Mouse (Mus musculus) testis, adult 2 months (tissue): ENCODE results near the gene Nfkbiz. TPM values are rescaled to one million over a fixed set of nuclear protein-coding genes. Genes with fewer than 3 reads are reported as not detected.

Source experiments
- H3K27ac ChIP-seq: fragments of 200-500 bp; 2 replicates; pipeline ENCODE4 v1.5.1; 2012; ENCODE audit warnings: low read depth, low read length; ENCODE audit not compliant: control insufficient read depth, insufficient read depth
- H3K27me3 ChIP-seq: fragments of 200-500 bp; 2 replicates; pipeline ENCODE4 v1.6.1; 2012; ENCODE audit warnings: mild to moderate bottlenecking, low read length, moderate library complexity; ENCODE audit not compliant: control insufficient read depth, insufficient read depth
- H3K36me3 ChIP-seq: fragments of 200-500 bp; 2 replicates; pipeline ENCODE4 v1.6.1; 2012; ENCODE audit warnings: mild to moderate bottlenecking, low read length; ENCODE audit not compliant: control insufficient read depth, insufficient read depth
- H3K4me1 ChIP-seq: fragments of 200-500 bp; 2 replicates; pipeline ENCODE4 v1.6.1; 2012; ENCODE audit warnings: low read length; ENCODE audit not compliant: control insufficient read depth, insufficient read depth
- H3K4me3 ChIP-seq: fragments of 200-500 bp; 2 replicates; pipeline ENCODE4 v1.5.1; 2012; ENCODE audit warnings: low read depth, mild to moderate bottlenecking, low read length, moderate library complexity, mixed read lengths; ENCODE audit not compliant: control insufficient read depth
- CTCF ChIP-seq: fragments of 200-500 bp; IDR thresholded peaks from 2 replicates; pipeline ENCODE4 v1.5.1; 2012; ENCODE audit warnings: low read depth, mild to moderate bottlenecking, inconsistent platforms, low read length, moderate library complexity; ENCODE audit not compliant: control insufficient read depth, insufficient read depth, insufficient replicate concordance
- POLR2A ChIP-seq: fragments of 200-500 bp; IDR thresholded peaks from 2 replicates; pipeline ENCODE4 v1.6.1; 2012; ENCODE audit warnings: low read depth, mild to moderate bottlenecking, inconsistent platforms, low read length, moderate library complexity; ENCODE audit not compliant: control insufficient read depth
- polyA plus RNA-seq: library from polyadenylated mRNA; depleted of rRNA; stranded (reverse); fragments of >200 nt; gene quantifications from 2 replicates; pipeline ENCODE4 v1.2.3, GENCODE M21; 2012

The Nfkbiz gene
- polyA plus RNA-seq, 1 experiment: 4.5 TPM

GRCm38 (mm10) chr16:55814686-55815085, 24.0 kb downstream of the Nfkbiz start:
- no peaks in the 10 kb centered on the region for H3K36me3 ChIP-seq
- no peaks in the 10 kb centered on the region for H3K27me3 ChIP-seq
- H3K27ac ChIP-seq: no peak overlapping the region
- TF ChIP-seq POLR2A (no peak), CTCF (no peak)
- H3K4me1 ChIP-seq: peaks cover 5% of the 10 kb centered on the region; the same call in 1 of the 2 replicates
- H3K4me3 ChIP-seq: no peak overlapping the region

GRCm38 (mm10) chr16:55813916-55814315, 24.8 kb downstream of the Nfkbiz start:
- peaks cover 5% of the 10 kb centered on the region; the same call in 1 of the 2 replicates for H3K4me1 ChIP-seq
- H3K4me3 ChIP-seq: peak overlapping the region; percentile 58
- TF ChIP-seq CTCF (no peak), POLR2A (no peak)
- no peaks in the 10 kb centered on the region for H3K36me3 ChIP-seq
- H3K27ac ChIP-seq: no peak overlapping the region
- H3K27me3 ChIP-seq: no peaks in the 10 kb centered on the region

- TF ChIP-seq POLR2A (no peak), CTCF (no peak)
- Histone ChIP-seq H3K4me1 (peaks cover 5% of the 10 kb centered on the region; the same call in 1 of the 2 replicates), H3K36me3 (no peaks in the 10 kb centered on the region), H3K4me3 (no peak overlapping the region), H3K27ac (no peak overlapping the region), H3K27me3 (no peaks in the 10 kb centered on the region)
Observed at GRCm38 (mm10) chr16:55811792-55812191, 26.9 kb downstream of the Nfkbiz start.

- H3K4me1 ChIP-seq: peaks cover 3% of the 10 kb centered on the region; the same call in 1 of the 2 replicates
- H3K36me3 ChIP-seq: no peaks in the 10 kb centered on the region
Observed at GRCm38 (mm10) chr16:55809779-55810514, 28.8 kb downstream of the Nfkbiz start.

GRCm38 (mm10) chr16:55809345-55809744, 29.4 kb downstream of the Nfkbiz start:
- H3K27ac ChIP-seq: no peak overlapping the region
- H3K36me3 ChIP-seq: no peaks in the 10 kb centered on the region
- H3K4me3 ChIP-seq: no peak overlapping the region
- peaks cover 3% of the 10 kb centered on the region; the same call in 1 of the 2 replicates for H3K4me1 ChIP-seq
- no peaks in the 10 kb centered on the region for H3K27me3 ChIP-seq
- no peak for TF ChIP-seq CTCF
- no peak for TF ChIP-seq POLR2A

More at GRCm38 (mm10) chr16:55809779-55810514, 28.8 kb downstream of the Nfkbiz start:
- TF ChIP-seq CTCF (no peak), POLR2A (no peak)
- Histone ChIP-seq H3K27me3 (no peaks in the 10 kb centered on the region), H3K27ac (no peak overlapping the region), H3K4me3 (no peak overlapping the region)

GRCm38 (mm10) chr16:55807505-55807932, 31.2 kb downstream of the Nfkbiz start:
- Histone ChIP-seq H3K27ac (no peak overlapping the region), H3K36me3 (no peaks in the 10 kb centered on the region), H3K27me3 (no peaks in the 10 kb centered on the region), H3K4me3 (no peak overlapping the region), H3K4me1 (no peaks in the 10 kb centered on the region)
- TF ChIP-seq CTCF (no peak), POLR2A (no peak)

GRCm38 (mm10) chr16:55804799-55805198, 33.9 kb downstream of the Nfkbiz start:
- no peak for TF ChIP-seq POLR2A
- TF ChIP-seq CTCF: no peak
- no peaks in the 10 kb centered on the region for H3K27me3 ChIP-seq
- no peaks in the 10 kb centered on the region for H3K36me3 ChIP-seq
- H3K27ac ChIP-seq: no peak overlapping the region
- no peaks in the 10 kb centered on the region for H3K4me1 ChIP-seq
- no peak overlapping the region for H3K4me3 ChIP-seq
